Mouse (Mus musculus): ENCODE measurements around the gene Ntpcr.

The Ntpcr gene

GRCm38 (mm10) chr8:125725037-125725820 lies 4.5 kb upstream of the Ntpcr start:
- in situ Hi-C loops (cut with MboI; ENCODE audit: low sequenced_read_pairs), result no loop called here

- in situ Hi-C loops (cut with MboI; ENCODE audit: low sequenced_read_pairs), result no loop called here
These were observed 3.6 kb upstream of the Ntpcr start for GRCm38 (mm10) chr8:125726143-125726542.

GRCm38 (mm10) chr8:125726986-125727385 lies 2.8 kb upstream of the Ntpcr start:
- in situ Hi-C loops (cut with MboI; ENCODE audit: low sequenced_read_pairs), result no loop called here

GRCm38 (mm10) chr8:125727797-125728196 lies 2.0 kb upstream of the Ntpcr start:
- in situ Hi-C loops (cut with MboI; ENCODE audit: low sequenced_read_pairs), result no loop called here

DNA sequence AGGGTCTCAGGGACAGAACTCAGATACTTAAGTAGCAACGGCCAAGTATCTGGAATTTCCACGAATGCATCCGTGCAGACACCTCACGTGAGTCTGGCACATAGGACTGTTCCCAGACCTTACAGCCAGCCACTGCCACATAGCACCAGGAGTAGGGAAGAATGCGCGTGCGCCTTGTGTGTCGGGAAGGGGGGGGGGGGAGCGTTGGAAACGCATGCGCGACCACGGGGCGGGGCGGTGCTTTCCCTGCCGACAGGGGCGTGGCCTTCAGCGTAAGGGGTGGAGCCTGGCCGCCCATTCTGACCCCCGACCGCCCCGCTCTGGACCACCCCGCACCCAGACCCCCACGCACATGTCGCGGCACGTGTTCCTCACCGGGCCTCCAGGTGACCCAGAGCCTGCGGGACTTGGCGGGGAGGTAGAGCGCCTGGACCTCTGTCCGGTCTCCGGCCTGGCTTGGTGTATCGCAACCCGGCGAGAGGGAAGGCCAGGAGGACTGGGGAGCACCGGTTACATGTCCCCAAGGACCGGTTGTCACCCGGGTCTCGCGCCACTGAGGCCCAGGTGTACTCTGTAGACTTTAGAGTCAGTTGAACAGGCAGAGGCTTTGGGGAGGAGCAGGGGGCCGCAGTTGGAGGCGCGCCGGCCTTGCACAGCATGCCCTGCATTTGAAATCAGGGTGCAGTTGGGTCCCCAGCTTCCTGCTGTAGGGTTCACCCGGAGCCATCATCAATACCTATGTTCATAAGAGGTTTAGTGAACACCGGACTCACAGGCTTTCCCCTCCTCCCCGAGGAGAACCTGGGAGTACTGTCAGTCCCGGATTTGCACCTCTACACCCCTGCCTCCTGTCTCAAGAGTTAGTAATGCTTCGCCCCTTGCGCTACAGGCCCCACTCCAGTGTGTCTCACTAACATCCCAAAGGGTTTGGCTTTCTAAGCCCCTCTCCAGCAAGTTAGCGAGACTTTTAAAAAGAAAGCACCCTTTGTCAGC lies 4.5 kb downstream of the Ntpcr start:
- in situ Hi-C loops (cut with MboI; ENCODE audit: low sequenced_read_pairs), result no loop called here

DNA sequence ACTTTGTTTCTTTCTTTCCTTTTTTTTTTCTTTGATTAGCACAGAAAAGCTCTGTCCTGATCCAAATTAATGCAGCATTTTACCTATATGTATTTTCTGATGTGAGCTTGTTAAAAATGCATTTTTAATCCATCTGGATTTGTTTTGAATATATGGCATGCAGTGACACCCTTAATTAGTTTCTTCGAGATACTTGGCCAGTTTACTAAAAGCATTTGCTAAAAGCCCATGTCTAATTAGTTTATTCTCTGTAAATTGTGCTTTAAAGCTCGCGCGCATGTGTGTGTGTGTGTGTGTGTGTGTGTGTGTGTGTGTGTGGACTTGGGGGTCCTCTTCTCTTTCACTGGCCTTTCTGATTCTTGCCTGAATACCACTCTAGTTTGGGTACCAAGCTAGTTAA lies 9.2 kb downstream of the Ntpcr start:
- in situ Hi-C loops (cut with MboI; ENCODE audit: low sequenced_read_pairs), result no loop called here

GRCm38 (mm10) chr8:125740655-125741054 lies 10.9 kb downstream of the Ntpcr start:
- in situ Hi-C loops (cut with MboI; ENCODE audit: low sequenced_read_pairs), result no loop called here

- in situ Hi-C loops (cut with MboI; ENCODE audit: low sequenced_read_pairs), result no loop called here
These were observed 11.6 kb downstream of the Ntpcr start for GRCm38 (mm10) chr8:125741377-125741776.

- in situ Hi-C loops (cut with MboI; ENCODE audit: low sequenced_read_pairs), result no loop called here
These were observed 12.1 kb downstream of the Ntpcr start for GRCm38 (mm10) chr8:125741855-125742254.

DNA sequence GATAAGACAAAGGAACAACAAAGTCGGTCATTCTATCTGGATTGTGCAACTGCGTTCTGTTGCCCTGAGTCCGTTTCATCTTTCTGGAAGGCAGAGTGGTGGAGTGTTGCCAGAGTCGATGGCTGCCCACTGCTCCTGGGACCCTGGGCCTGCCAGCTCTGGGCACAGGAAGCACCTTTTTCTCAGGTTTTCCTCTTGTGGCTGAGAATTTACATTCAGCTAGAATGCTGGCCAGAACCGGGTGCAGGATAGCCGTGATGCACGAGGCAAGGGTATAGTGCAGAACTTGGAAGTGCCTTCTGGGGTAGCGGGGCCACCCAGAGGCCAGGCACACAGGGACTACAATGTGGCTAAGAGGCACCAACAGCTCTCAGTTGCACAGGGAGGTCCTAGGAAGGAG lies 12.6 kb downstream of the Ntpcr start:
- in situ Hi-C loops (cut with MboI; ENCODE audit: low sequenced_read_pairs), result no loop called here

DNA sequence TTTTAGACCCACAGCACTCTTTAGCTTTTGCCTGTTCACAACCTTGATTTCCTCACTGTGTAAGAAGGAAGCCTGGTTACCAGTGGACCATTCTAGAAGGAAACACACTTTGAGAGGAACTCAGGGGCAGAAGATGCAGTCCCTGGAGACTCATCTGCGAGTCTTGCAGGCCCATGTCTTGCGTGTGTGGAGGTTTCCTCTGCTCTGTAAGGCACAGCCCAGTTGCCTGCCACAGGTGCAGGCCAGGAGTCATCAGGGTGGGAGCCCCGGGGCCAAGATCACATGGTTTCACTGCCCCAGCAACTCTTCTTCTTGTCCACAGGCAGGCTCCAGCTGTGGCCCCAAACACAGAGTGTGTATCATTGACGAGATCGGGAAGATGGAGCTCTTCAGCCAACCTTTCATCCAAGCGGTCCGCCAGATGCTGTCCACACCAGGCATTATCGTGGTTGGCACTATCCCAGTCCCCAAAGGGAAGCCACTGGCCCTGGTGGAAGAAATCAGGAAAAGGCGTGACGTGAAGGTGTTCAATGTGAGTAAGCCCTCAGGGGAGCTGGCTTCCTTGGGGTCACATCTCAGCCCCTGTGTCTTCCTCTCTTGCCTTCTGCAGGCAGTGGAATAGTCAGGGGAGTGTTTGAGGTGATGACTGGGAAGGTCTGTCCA lies 15.3 kb downstream of the Ntpcr start:
- in situ Hi-C loops (cut with MboI; ENCODE audit: low sequenced_read_pairs), result no loop called here

- in situ Hi-C loops (cut with MboI; ENCODE audit: low sequenced_read_pairs), result no loop called here
These were observed 17.6 kb downstream of the Ntpcr start for GRCm38 (mm10) chr8:125747390-125747789.

GRCm38 (mm10) chr8:125750846-125751245 lies 21.1 kb downstream of the Ntpcr start:
- in situ Hi-C loops (cut with MboI; ENCODE audit: low sequenced_read_pairs), result no loop called here

- in situ Hi-C loops (cut with MboI; ENCODE audit: low sequenced_read_pairs), result no loop called here
These were observed 26.1 kb downstream of the Ntpcr start for GRCm38 (mm10) chr8:125755896-125756295.

DNA sequence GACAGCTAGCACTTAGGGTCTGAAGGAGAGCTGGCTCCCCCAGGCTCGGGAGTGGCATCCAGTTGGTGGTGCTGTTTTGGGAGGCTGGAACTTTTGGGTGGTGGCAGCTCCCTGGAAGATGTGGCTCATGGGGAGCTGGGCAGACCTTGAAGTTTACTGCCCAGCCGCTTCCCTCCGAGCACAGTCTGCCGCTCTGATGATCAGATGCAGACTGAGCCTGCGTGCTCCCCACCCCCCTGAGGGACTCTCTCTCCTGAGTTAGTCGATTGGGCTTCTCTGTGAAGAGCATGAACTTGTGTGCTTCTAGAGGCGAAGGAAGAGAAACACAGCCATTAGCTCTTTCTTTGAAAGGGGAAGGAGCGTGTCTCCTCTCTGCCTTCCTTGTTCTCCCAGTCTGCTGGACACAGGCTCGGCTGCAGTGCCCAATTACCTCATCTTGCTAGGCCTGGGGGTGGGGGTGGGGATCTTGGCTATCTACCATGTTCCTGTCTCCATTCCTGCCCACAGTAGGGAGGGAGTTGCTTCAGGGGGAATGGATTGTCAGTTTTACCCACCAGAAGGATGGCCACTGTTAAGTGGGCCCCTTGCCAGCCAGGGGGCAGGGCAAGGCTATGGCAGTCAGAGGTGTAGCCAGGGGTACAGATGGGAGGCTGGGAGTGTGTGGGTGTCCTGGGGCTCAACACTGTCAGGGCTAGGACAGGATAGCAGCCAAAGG lies 26.8 kb downstream of the Ntpcr start:
- in situ Hi-C loops (cut with MboI; ENCODE audit: low sequenced_read_pairs), result no loop called here

GRCm38 (mm10) chr8:125757106-125757496 lies 27.3 kb downstream of the Ntpcr start:
- in situ Hi-C loops (cut with MboI; ENCODE audit: low sequenced_read_pairs), result no loop called here

- in situ Hi-C loops (cut with MboI; ENCODE audit: low sequenced_read_pairs), result no loop called here
These were observed 29.3 kb downstream of the Ntpcr start for GRCm38 (mm10) chr8:125759022-125759421.

DNA sequence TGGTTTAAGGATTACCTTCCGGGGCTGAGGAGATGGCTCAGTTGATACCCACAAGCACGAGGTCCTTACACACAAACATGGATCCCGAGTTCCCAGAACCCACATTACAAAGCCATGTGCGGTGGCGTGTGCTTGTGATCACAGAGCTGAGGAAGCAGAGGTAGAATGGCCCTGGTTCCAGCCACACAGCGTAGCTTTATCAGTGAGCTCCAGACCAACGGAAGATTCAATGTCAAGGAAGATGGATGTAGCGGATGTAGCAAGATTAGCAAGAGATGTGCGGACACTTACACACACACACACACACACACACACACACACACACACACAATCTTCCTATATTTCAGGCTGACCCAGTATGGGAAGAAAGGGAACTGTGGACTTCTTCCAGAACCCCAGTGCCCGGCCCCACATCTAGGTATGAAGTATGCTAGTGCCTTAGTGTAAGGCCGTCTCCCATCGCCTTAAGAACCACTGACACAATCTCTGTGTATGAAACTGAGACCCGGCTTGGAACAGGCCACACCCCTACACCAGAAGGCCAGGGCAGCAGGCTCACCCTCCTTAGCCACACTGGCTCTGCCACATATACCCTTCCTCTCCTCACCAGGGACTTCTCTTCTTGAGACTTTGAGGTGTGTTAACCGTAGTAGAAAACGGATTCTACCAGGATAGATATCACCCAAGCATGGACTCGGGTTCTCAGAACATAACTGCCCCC lies 33.5 kb downstream of the Ntpcr start:
- in situ Hi-C loops (cut with MboI; ENCODE audit: low sequenced_read_pairs), result no loop called here

DNA sequence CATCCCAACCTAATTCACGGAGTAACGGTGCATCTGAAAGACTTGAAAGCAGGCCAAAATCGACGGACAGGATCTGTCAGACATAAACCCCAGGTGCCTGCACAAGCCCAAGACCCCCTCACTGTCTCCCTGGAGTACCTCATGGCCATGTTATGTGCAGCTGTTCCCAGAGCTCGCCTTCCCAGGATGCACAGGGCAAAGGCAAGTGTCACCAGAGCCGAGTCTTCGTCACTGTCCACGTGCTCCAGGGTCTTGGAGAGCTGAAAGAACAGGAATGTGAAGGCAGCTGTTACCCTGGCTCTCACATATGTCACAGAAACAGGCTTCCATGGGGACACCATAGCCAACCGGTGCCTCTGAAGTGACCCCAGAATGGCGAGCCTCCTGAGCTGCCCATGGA lies 38.3 kb downstream of the Ntpcr start:
- in situ Hi-C loops (cut with MboI; ENCODE audit: low sequenced_read_pairs), result no loop called here

DNA sequence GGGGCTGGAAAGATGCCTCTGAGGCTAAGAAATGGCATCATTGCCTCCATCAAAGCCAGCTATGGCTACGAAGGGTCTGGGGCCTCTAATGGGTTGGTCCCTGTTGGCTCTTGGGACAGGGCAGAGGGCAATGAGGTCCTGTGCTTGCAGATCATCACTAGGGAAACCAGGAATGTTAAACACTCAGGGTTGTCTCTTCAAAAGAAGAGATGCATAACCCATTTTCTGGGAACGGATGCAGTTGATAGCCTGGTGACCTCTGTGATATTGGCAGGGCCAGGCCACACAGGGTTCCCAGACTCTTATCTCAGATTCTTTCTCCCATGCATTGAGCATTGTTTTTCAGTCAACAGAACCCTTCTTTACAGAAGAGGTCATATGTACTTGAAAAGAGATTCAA lies 42.5 kb downstream of the Ntpcr start:
- in situ Hi-C loops (cut with MboI; ENCODE audit: low sequenced_read_pairs), result no loop called here
